Mouse (Mus musculus): ENCODE results near the gene Gucd1. TPM values are rescaled to one million over a fixed set of nuclear protein-coding genes. Genes with fewer than 3 reads are reported as not detected.
"Not testable (repeated sequence)": the region's sequence is repeated elsewhere in the genome, so short reads cannot be mapped to it uniquely, and the experiment has no call there.

The Gucd1 gene
- polyA plus RNA-seq, 1 experiment, result 124 TPM

DNA sequence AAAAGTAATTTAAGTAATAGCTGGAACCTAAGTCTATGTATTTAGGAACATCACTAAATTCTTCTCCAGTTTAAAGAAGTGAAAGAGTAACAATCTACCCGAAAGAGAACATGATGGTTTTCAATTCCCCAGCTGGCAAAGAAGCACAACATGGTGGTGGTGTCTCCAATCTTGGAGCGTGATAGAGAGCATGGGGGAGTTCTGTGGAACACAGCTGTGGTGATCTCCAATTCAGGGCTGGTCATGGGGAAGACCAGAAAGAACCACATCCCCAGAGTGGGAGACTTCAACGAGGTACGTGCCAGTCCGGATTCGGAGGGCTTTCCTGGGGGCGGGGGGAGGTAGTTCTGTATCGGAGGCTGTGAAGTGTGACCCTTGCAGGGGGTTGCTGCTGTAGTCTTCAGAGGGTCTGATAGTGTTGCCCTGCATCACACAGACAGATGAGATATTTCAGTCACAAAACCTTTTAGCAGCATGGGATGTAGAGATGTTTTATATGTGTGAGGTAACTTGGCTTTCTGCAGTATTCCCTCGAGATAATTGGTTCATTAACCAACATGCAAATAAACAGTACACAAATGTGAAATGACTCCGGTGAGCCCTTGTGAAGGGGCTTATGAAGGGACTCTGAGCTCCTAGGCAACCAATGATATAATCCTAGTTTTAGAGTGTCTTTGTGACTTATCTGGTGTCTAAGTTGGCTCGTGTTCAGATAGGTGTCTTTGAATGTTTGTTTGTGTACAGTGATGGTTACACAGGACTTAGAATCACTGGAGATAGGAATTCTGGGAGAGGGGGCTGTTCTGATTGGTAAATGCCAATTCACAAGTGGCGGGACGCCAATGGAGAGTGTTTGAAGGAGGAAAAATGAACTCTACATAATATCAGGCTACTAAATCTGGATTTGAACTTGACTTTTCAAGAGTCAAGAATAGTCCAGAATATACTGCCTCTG, 89.4 kb downstream of the Gucd1 start:
- Histone ChIP-seq H3K4me1 (ENCODE audit: control insufficient read depth, insufficient read depth, low read length) (no peaks in the 10 kb centered on the region; the same call in 1 of the 2 replicates), H3K27ac (ENCODE audit: insufficient read depth, low read depth, low read length) (peak overlapping the region; percentile 50; the same call in 1 of the 2 replicates), H3K27me3 (replicated peaks; ENCODE audit: control insufficient read depth, insufficient read depth, low read length) (no peaks in the 10 kb centered on the region), H3K36me3 (ENCODE audit: control insufficient read depth, insufficient read depth, low read length) (no peaks in the 10 kb centered on the region; the same call in 1 of the 2 replicates), H3K4me3 (ENCODE audit: insufficient read depth, low read depth, low read length) (no peak overlapping the region)
- DNase-seq, result no peak
- TF ChIP-seq POLR2A (IDR thresholded peaks at IDR 0.05; ENCODE audit: low read depth, low read length) (no peak), CTCF (conservative IDR thresholded peaks at IDR 0.05; ENCODE audit: insufficient read depth, insufficient read length, low read depth, low read length) (no peak)
- WGBS, result 85% methylated on average over 13 of the region's 13 CpGs

DNA sequence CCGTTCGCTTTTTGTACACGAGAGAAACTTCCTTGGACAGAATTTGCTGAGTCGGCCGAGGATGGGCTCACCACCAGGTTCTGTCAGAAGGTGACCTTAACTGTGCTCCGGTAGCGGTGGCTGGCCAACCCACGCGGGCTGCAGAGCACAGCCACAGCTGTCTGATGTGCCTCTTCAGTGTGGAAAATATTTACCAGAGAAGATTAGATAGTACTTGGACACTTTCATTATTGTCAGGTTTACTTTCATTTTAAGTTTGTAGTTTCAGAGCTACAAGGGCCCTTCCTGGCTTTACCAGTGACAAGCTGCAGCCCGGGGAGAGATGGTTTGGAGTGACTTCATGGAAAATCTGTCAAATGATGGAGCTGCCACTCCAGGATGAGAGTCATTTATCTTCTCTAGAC, 93.3 kb downstream of the Gucd1 start:
- H3K27me3 ChIP-seq (replicated peaks; ENCODE audit: control insufficient read depth, insufficient read depth, low read length), result no peaks in the 10 kb centered on the region
- DNase-seq, result peak; percentile 61
- H3K4me1 ChIP-seq (ENCODE audit: control insufficient read depth, insufficient read depth, low read length), result no peaks in the 10 kb centered on the region; the same call in 1 of the 2 replicates
- 40% methylated on average over 10 of the region's 10 CpGs for WGBS
- no peak overlapping the region for H3K4me3 ChIP-seq (ENCODE audit: insufficient read depth, low read depth, low read length)
- no peak overlapping the region for H3K27ac ChIP-seq (ENCODE audit: insufficient read depth, low read depth, low read length)
- TF ChIP-seq CTCF (conservative IDR thresholded peaks at IDR 0.05; ENCODE audit: insufficient read depth, insufficient read length, low read depth, low read length), result no peak
- no peak for TF ChIP-seq POLR2A (IDR thresholded peaks at IDR 0.05; ENCODE audit: low read depth, low read length)
- no peaks in the 10 kb centered on the region for H3K36me3 ChIP-seq (ENCODE audit: control insufficient read depth, insufficient read depth, low read length)

DNA sequence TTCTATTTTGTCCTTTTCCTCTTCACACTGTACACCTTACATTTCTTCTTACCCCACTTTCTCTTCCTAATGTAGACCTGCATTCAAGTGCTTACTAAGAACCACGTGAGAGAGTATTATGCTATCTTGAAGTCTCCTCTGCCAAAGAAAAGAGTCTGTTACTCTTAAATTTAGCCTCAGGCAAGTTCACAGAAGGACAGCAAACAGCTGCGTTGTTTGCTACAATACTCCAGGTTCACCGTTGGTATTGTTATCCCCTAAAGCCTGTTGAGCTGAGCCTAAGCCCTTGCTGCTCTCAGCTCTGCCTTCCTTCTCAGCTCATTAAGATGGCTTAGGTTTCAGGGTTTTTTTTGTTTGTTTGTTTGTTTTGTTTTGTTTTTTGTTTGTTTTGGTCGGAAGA, 99.0 kb downstream of the Gucd1 start:
- WGBS, result 66% methylated on average over 4 of the region's 4 CpGs
- no peaks in the 10 kb centered on the region; the same call in 1 of the 2 replicates for H3K4me1 ChIP-seq (ENCODE audit: control insufficient read depth, insufficient read depth, low read length)
- no peaks in the 10 kb centered on the region for H3K27me3 ChIP-seq (replicated peaks; ENCODE audit: control insufficient read depth, insufficient read depth, low read length)
- H3K27ac ChIP-seq (ENCODE audit: insufficient read depth, low read depth, low read length), result no peak overlapping the region
- no peaks in the 10 kb centered on the region for H3K36me3 ChIP-seq (ENCODE audit: control insufficient read depth, insufficient read depth, low read length)
- no peak for TF ChIP-seq CTCF (conservative IDR thresholded peaks at IDR 0.05; ENCODE audit: insufficient read depth, insufficient read length, low read depth, low read length)
- TF ChIP-seq POLR2A (IDR thresholded peaks at IDR 0.05; ENCODE audit: low read depth, low read length), result no peak
- H3K4me3 ChIP-seq (ENCODE audit: insufficient read depth, low read depth, low read length), result no peak overlapping the region
- no peak for DNase-seq

DNA sequence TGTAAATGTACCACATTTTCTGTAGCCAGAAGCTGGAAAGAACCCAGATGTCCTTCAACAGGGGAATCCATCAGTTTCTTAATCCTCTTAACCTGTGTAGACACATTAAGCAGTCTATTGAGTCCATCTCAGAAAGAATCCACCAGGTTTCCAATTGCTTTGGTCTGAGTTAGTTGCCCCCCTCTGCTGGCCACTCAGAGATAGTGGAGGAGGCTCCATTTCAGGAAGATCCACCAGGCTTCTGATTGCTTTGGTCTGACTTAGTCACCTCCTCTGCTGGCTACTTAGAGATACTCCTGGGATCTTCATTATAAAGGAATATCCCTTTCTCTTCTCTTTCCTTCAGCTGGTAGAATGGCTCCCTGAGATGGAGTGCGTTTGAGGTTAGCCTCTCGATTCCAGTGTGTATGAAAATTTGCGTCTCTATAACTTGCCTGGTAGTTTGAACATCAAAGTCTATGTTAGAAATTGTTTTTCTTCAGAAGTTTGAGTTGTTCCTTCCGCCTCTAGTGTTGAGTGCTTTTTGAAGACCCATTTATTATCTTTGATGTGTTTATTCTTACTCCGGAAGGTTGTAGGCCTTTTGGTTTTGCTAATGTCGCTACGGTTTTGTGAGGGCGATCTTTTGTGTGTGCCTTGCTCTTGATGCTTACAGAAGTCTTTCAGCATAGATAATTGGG, 100.3 kb downstream of the Gucd1 start:
- Histone ChIP-seq H3K4me1 (ENCODE audit: control insufficient read depth, insufficient read depth, low read length) (peaks cover 5% of the 10 kb centered on the region; the same call in 1 of the 2 replicates), H3K4me3 (ENCODE audit: insufficient read depth, low read depth, low read length) (no peak overlapping the region), H3K27ac (ENCODE audit: insufficient read depth, low read depth, low read length) (no peak overlapping the region), H3K36me3 (ENCODE audit: control insufficient read depth, insufficient read depth, low read length) (no peaks in the 10 kb centered on the region; the same call in 1 of the 2 replicates), H3K27me3 (replicated peaks; ENCODE audit: control insufficient read depth, insufficient read depth, low read length) (no peaks in the 10 kb centered on the region)
- DNase-seq, result no peak
- 92% methylated on average over 8 of the region's 8 CpGs for WGBS
- 0 out of 2 replicates have a peak, but pooled peaks have one; percentile 9 for TF ChIP-seq CTCF (conservative IDR thresholded peaks at IDR 0.05; ENCODE audit: insufficient read depth, insufficient read length, low read depth, low read length)
- no peak for TF ChIP-seq POLR2A (IDR thresholded peaks at IDR 0.05; ENCODE audit: low read depth, low read length)

DNA sequence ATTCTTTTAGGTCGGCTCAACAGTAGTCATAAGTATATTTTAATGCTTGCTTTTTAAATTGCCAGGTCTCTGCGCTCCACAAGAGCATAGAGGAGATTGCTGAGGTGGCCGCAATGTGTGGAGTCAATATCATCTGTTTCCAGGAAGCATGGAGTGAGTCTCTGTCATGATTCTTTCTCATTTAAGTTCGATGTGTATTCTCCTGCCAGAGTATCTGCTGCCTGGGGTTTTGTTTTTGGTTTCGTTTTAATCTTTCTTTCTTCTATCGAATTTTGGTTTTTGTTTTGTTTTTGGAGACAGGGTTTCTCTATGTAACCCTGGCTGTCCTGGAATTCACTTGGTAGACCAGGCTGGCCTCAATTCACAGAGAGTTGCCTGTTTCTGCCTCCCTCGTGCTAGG, 102.8 kb downstream of the Gucd1 start:
- TF ChIP-seq CTCF (conservative IDR thresholded peaks at IDR 0.05; ENCODE audit: insufficient read depth, insufficient read length, low read depth, low read length), result no peak
- TF ChIP-seq POLR2A (IDR thresholded peaks at IDR 0.05; ENCODE audit: low read depth, low read length), result no peak
- Histone ChIP-seq H3K4me3 (ENCODE audit: insufficient read depth, low read depth, low read length) (no peak overlapping the region), H3K4me1 (ENCODE audit: control insufficient read depth, insufficient read depth, low read length) (peaks cover 14% of the 10 kb centered on the region; the same call in 1 of the 2 replicates), H3K27me3 (replicated peaks; ENCODE audit: control insufficient read depth, insufficient read depth, low read length) (no peaks in the 10 kb centered on the region), H3K36me3 (ENCODE audit: control insufficient read depth, insufficient read depth, low read length) (no peaks in the 10 kb centered on the region; the same call in 1 of the 2 replicates), H3K27ac (ENCODE audit: insufficient read depth, low read depth, low read length) (no peak overlapping the region)
- no peak for DNase-seq
- WGBS, result 83% methylated on average over 7 of the region's 7 CpGs

DNA sequence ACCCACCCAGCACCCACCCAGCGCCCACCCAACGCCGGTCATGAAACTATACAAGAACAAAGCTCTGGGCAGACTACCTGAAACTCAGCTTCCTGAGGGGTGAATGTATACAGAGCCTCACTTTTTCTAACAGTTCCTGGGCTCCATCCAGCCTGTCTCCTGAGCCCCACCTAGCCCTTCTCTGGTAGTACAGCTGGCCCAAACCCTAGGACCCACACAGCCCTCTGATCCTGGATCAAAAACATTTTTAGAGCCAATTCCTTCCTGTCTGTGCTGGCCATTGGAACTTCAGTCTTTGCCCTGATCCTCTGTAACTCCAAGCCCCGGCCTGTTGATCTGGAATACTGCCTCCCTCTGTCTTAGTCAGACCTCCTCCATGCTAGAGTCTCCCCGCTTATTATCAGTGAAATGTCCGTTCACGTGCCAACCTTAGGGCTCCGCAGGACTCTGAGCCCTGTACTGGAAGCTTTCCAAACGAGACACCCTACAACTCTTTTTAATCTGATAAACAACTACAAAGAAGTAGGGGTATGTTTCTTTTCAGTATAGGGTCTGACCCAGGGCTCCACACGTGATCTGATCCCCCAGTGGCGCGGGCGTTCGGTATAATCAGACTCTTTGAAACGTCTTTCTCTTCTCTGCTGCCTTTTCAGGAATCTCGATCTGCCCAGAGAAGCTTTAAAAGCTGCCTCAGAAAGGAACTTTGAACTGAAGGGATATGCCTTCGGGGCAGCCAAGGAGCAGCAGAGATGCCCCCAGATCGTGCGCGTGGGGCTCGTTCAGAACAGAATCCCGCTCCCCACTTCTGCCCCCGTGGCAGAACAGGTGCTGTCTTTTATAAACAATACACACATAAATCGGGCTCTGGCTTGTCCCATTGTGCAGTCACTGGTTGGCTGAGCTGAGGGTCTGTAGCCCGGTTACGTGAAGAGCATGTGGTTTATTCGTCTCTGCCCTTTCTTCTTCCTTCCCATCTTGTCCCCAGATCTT, 105.4 kb downstream of the Gucd1 start:
- Histone ChIP-seq H3K4me1 (ENCODE audit: control insufficient read depth, insufficient read depth, low read length) (peaks cover 18% of the 10 kb centered on the region; the same call in 1 of the 2 replicates), H3K27me3 (replicated peaks; ENCODE audit: control insufficient read depth, insufficient read depth, low read length) (no peaks in the 10 kb centered on the region), H3K4me3 (ENCODE audit: insufficient read depth, low read depth, low read length) (no peak overlapping the region; the same call in 1 of the 2 replicates), H3K27ac (ENCODE audit: insufficient read depth, low read depth, low read length) (peak overlapping the region; percentile 98), H3K36me3 (ENCODE audit: control insufficient read depth, insufficient read depth, low read length) (no peaks in the 10 kb centered on the region; the same call in 1 of the 2 replicates)
- TF ChIP-seq POLR2A (IDR thresholded peaks at IDR 0.05; ENCODE audit: low read depth, low read length) (no peak), CTCF (conservative IDR thresholded peaks at IDR 0.05; ENCODE audit: insufficient read depth, insufficient read length, low read depth, low read length) (no peak)
- DNase-seq, result peak; percentile 78
- 57% methylated on average over 27 of the region's 27 CpGs for WGBS

DNA sequence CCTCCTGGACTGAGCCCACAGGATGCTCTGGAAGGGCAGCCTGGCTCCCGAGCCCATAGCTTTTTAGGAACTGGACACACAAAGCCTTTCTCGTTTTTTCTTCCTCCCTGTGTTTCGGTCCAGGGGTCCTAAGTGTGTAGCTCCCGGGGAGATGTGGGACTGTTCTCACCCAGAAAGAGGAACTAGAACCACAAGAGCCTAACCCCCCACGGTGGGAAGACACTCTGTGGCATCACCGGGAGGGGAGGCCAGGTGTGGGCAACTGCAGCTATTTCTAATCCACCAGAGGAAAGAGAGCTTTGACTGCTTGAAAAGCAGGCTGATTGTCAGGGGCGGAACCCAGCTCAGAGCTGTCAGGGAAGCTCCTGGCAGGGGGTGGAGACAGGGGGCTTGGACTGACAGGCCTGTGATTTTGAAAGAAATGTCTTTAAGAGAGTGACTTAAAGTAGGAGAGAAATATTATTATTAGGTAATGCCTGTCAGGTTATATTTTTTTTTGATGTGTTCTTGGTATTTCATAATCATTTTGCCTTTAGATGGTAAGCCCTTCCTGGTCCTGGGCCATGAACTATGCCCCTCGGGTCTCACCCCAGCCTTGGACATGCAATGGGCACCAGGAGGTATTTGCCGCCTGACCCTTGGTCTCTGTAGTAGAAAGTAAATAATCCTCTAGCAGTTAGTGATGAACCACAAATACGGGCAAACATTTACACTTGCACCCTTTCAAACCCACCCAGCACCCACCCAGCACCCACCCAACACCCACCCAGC, 106.2 kb downstream of the Gucd1 start:
- Histone ChIP-seq H3K4me3 (ENCODE audit: insufficient read depth, low read depth, low read length) (peak overlapping the region; percentile 7; the same call in 1 of the 2 replicates), H3K4me1 (ENCODE audit: control insufficient read depth, insufficient read depth, low read length) (peaks cover 18% of the 10 kb centered on the region; the same call in 1 of the 2 replicates), H3K27ac (ENCODE audit: insufficient read depth, low read depth, low read length) (peak overlapping the region; percentile 55)
- WGBS, result 45% methylated on average over 10 of the region's 10 CpGs
- peak; percentile 45 for DNase-seq
- not testable (repeated sequence) for H3K27me3 ChIP-seq (replicated peaks; ENCODE audit: control insufficient read depth, insufficient read depth, low read length); H3K36me3 ChIP-seq (ENCODE audit: control insufficient read depth, insufficient read depth, low read length)
